Mouse (Mus musculus): ENCODE data around the gene Slc25a39. TPM values are rescaled to one million over a fixed set of nuclear protein-coding genes. Genes with fewer than 3 reads are reported as not detected.

The Slc25a39 gene
- polyA plus RNA-seq, 1 experiment from 2014 or later = 234 TPM

- no peaks in the 10 kb centered on the region for H3K36me3 ChIP-seq (ENCODE audit: control insufficient read depth, insufficient read depth, low read length)
- no peak overlapping the region for H3K9ac ChIP-seq (ENCODE audit: low read length)
- no peaks in the 10 kb centered on the region for H3K4me1 ChIP-seq (replicated peaks; ENCODE audit: control insufficient read depth, insufficient read depth, low read length)
- no peaks in the 10 kb centered on the region for H3K9me3 ChIP-seq (ENCODE audit: control insufficient read depth, low read length)
- peaks cover 2% of the 10 kb centered on the region; the same call in 1 of the 2 replicates for H3K27me3 ChIP-seq (ENCODE audit: control insufficient read depth, insufficient read depth, low read depth, low read length)
- H3K4me3 ChIP-seq (ENCODE audit: low read length) = no peak overlapping the region
- no peak; the same call in 1 of the 2 replicates for ATAC-seq (ENCODE audit: low read depth)
- H3K27ac ChIP-seq (ENCODE audit: low read length) = no peak overlapping the region
- H3K4me2 ChIP-seq (ENCODE audit: low read depth, low read length) = no peak overlapping the region
- 57% methylated on average over 14 of the region's 14 CpGs for WGBS
These were observed 43.0 kb downstream of the Slc25a39 start for GRCm38 (mm10) chr11:102364570-102365371.

- Histone ChIP-seq H3K9me3 (ENCODE audit: control insufficient read depth, low read length) (no peaks in the 10 kb centered on the region), H3K4me1 (replicated peaks; ENCODE audit: control insufficient read depth, insufficient read depth, low read length) (no peaks in the 10 kb centered on the region), H3K4me3 (ENCODE audit: low read length) (no peak overlapping the region), H3K4me2 (ENCODE audit: low read depth, low read length) (no peak overlapping the region), H3K9ac (ENCODE audit: low read length) (no peak overlapping the region), H3K27ac (ENCODE audit: low read length) (no peak overlapping the region), H3K36me3 (ENCODE audit: control insufficient read depth, insufficient read depth, low read length) (no peaks in the 10 kb centered on the region), H3K27me3 (ENCODE audit: control insufficient read depth, insufficient read depth, low read depth, low read length) (peaks cover 2% of the 10 kb centered on the region; the same call in 1 of the 2 replicates)
- WGBS = 17% methylated on average over 2 of the region's 2 CpGs
- no peak for ATAC-seq (ENCODE audit: low read depth)
These were observed 44.1 kb downstream of the Slc25a39 start for GRCm38 (mm10) chr11:102363623-102364022.

GRCm38 (mm10) chr11:102361776-102362495 lies 45.8 kb downstream of the Slc25a39 start:
- no peak overlapping the region for H3K4me2 ChIP-seq (ENCODE audit: low read depth, low read length)
- WGBS = 82% methylated on average over 8 of the region's 8 CpGs
- H3K9ac ChIP-seq (ENCODE audit: low read length) = no peak overlapping the region
- no peak overlapping the region for H3K27ac ChIP-seq (ENCODE audit: low read length)
- H3K4me3 ChIP-seq (ENCODE audit: low read length) = no peak overlapping the region
- no peaks in the 10 kb centered on the region for H3K4me1 ChIP-seq (replicated peaks; ENCODE audit: control insufficient read depth, insufficient read depth, low read length)
- no peak for ATAC-seq (ENCODE audit: low read depth)
- no peaks in the 10 kb centered on the region for H3K36me3 ChIP-seq (ENCODE audit: control insufficient read depth, insufficient read depth, low read length)
- peaks cover 6% of the 10 kb centered on the region for H3K27me3 ChIP-seq (ENCODE audit: control insufficient read depth, insufficient read depth, low read depth, low read length)
- no peaks in the 10 kb centered on the region for H3K9me3 ChIP-seq (ENCODE audit: control insufficient read depth, low read length)

- no peak overlapping the region for H3K4me2 ChIP-seq (ENCODE audit: low read depth, low read length)
- no peak overlapping the region for H3K27ac ChIP-seq (ENCODE audit: low read length)
- H3K36me3 ChIP-seq (ENCODE audit: control insufficient read depth, insufficient read depth, low read length) = no peaks in the 10 kb centered on the region
- no peak overlapping the region for H3K4me3 ChIP-seq (ENCODE audit: low read length)
- no peak for ATAC-seq (ENCODE audit: low read depth)
- no peaks in the 10 kb centered on the region for H3K9me3 ChIP-seq (ENCODE audit: control insufficient read depth, low read length)
- peaks cover 6% of the 10 kb centered on the region for H3K27me3 ChIP-seq (ENCODE audit: control insufficient read depth, insufficient read depth, low read depth, low read length)
- no peak overlapping the region for H3K9ac ChIP-seq (ENCODE audit: low read length)
- WGBS = 55% methylated on average over 10 of the region's 10 CpGs
- H3K4me1 ChIP-seq (replicated peaks; ENCODE audit: control insufficient read depth, insufficient read depth, low read length) = no peaks in the 10 kb centered on the region
These were observed 49.4 kb downstream of the Slc25a39 start for GRCm38 (mm10) chr11:102358365-102358764.

- no peak for ATAC-seq (ENCODE audit: low read depth)
- Histone ChIP-seq H3K36me3 (ENCODE audit: control insufficient read depth, insufficient read depth, low read length) (no peaks in the 10 kb centered on the region), H3K4me3 (ENCODE audit: low read length) (no peak overlapping the region), H3K27ac (ENCODE audit: low read length) (no peak overlapping the region), H3K9ac (ENCODE audit: low read length) (no peak overlapping the region), H3K27me3 (ENCODE audit: control insufficient read depth, insufficient read depth, low read depth, low read length) (peaks cover 4% of the 10 kb centered on the region), H3K9me3 (ENCODE audit: control insufficient read depth, low read length) (no peaks in the 10 kb centered on the region), H3K4me2 (ENCODE audit: low read depth, low read length) (no peak overlapping the region), H3K4me1 (replicated peaks; ENCODE audit: control insufficient read depth, insufficient read depth, low read length) (no peaks in the 10 kb centered on the region)
- WGBS = 54% methylated on average over 31 of the region's 31 CpGs
These were observed 51.0 kb downstream of the Slc25a39 start for GRCm38 (mm10) chr11:102356636-102357350.

GRCm38 (mm10) chr11:102356190-102356589 lies 51.6 kb downstream of the Slc25a39 start:
- no peak for ATAC-seq (ENCODE audit: low read depth)
- no peak overlapping the region for H3K4me2 ChIP-seq (ENCODE audit: low read depth, low read length)
- no peaks in the 10 kb centered on the region for H3K9me3 ChIP-seq (ENCODE audit: control insufficient read depth, low read length)
- peaks cover 4% of the 10 kb centered on the region for H3K27me3 ChIP-seq (ENCODE audit: control insufficient read depth, insufficient read depth, low read depth, low read length)
- whole genome bisulfite sequencing = 71% methylated on average over 12 of the region's 12 CpGs
- H3K4me3 ChIP-seq (ENCODE audit: low read length) = no peak overlapping the region
- no peak overlapping the region for H3K9ac ChIP-seq (ENCODE audit: low read length)
- H3K36me3 ChIP-seq (ENCODE audit: control insufficient read depth, insufficient read depth, low read length) = no peaks in the 10 kb centered on the region
- H3K27ac ChIP-seq (ENCODE audit: low read length) = no peak overlapping the region
- H3K4me1 ChIP-seq (replicated peaks; ENCODE audit: control insufficient read depth, insufficient read depth, low read length) = no peaks in the 10 kb centered on the region

- no peaks in the 10 kb centered on the region for H3K9me3 ChIP-seq (ENCODE audit: control insufficient read depth, low read length)
- H3K36me3 ChIP-seq (ENCODE audit: control insufficient read depth, insufficient read depth, low read length) = no peaks in the 10 kb centered on the region
- H3K4me1 ChIP-seq (replicated peaks; ENCODE audit: control insufficient read depth, insufficient read depth, low read length) = no peaks in the 10 kb centered on the region
- no peak overlapping the region for H3K9ac ChIP-seq (ENCODE audit: low read length)
- no peak overlapping the region for H3K27ac ChIP-seq (ENCODE audit: low read length)
- H3K27me3 ChIP-seq (ENCODE audit: control insufficient read depth, insufficient read depth, low read depth, low read length) = peaks cover 4% of the 10 kb centered on the region
- no peak overlapping the region for H3K4me3 ChIP-seq (ENCODE audit: low read length)
- no peak overlapping the region for H3K4me2 ChIP-seq (ENCODE audit: low read depth, low read length)
- no peak for ATAC-seq (ENCODE audit: low read depth)
- WGBS = 76% methylated on average over 3 of the region's 3 CpGs
These were observed 52.2 kb downstream of the Slc25a39 start for GRCm38 (mm10) chr11:102355501-102355900.

GRCm38 (mm10) chr11:102353021-102353431 lies 54.7 kb downstream of the Slc25a39 start:
- Histone ChIP-seq H3K4me3 (ENCODE audit: low read length) (no peak overlapping the region), H3K36me3 (ENCODE audit: control insufficient read depth, insufficient read depth, low read length) (no peaks in the 10 kb centered on the region), H3K27me3 (ENCODE audit: control insufficient read depth, insufficient read depth, low read depth, low read length) (peaks cover 1% of the 10 kb centered on the region)

More at GRCm38 (mm10) chr11:102353021-102353431, 54.7 kb downstream of the Slc25a39 start:
- 20% methylated on average over 8 of the region's 8 CpGs for WGBS
- no peak overlapping the region for H3K4me2 ChIP-seq (ENCODE audit: low read depth, low read length)
- H3K4me1 ChIP-seq (replicated peaks; ENCODE audit: control insufficient read depth, insufficient read depth, low read length) = no peaks in the 10 kb centered on the region
- H3K9me3 ChIP-seq (ENCODE audit: control insufficient read depth, low read length) = no peaks in the 10 kb centered on the region
- H3K27ac ChIP-seq (ENCODE audit: low read length) = no peak overlapping the region
- H3K9ac ChIP-seq (ENCODE audit: low read length) = no peak overlapping the region
- ATAC-seq (ENCODE audit: low read depth) = no peak

Data from lung, embryonic 16.5 days (tissue).